Mouse (Mus musculus) megakaryocyte-erythroid progenitor cell, adult 5-6 weeks (primary cell): Measurements from ENCODE around the gene 2310003L06Rik. TPM values are rescaled to one million over a fixed set of nuclear protein-coding genes. Genes with fewer than 3 reads are reported as not detected.

Experiments
- ATAC-seq: replicated peaks from 2 replicates; pipeline ENCODE4 v1.8.0; 2016; ENCODE audit warnings: mild to moderate bottlenecking, inconsistent platforms; ENCODE audit not compliant: severe bottlenecking, poor library complexity, low FRiP score, low TSS enrichment
- total RNA-seq, 2 experiments: library from RNA; stranded (forward) in 1 of 2; stranded (reverse) in 1 of 2; fragments of 200-1000, 215-1000 nt in 1 of 2; fragments of >200 nt in 1 of 2; fragmentation: Nextera tagmentation in 1 of 2; gene quantifications; 2 replicates each; pipeline ENCODE4 v1.2.3; 2014 to 2017

2310003L06Rik gene
- not detected in 2 replicates for total RNA-seq (2014; fragmentation: Nextera tagmentation)
- total RNA-seq (2017) = not detected in 2 replicates

- ATAC-seq = no peak
Observed at GRCm38 (mm10) chr5:87969201-87969600, at the start of gene 2310003L06Rik, which contains the start of gene Gm28434. TSS of gene 2310003L06Rik (plus strand) at chr5:87969459. TSS of gene Gm28434 (plus strand) at chr5:87969517.

GRCm38 (mm10) chr5:87925372-87925771 is 43.9 kb upstream of the 2310003L06Rik start, which contains the start of gene Csn3:
TSS of gene Csn3 (plus strand) at chr5:87925579.
- ATAC-seq = no peak

DNA sequence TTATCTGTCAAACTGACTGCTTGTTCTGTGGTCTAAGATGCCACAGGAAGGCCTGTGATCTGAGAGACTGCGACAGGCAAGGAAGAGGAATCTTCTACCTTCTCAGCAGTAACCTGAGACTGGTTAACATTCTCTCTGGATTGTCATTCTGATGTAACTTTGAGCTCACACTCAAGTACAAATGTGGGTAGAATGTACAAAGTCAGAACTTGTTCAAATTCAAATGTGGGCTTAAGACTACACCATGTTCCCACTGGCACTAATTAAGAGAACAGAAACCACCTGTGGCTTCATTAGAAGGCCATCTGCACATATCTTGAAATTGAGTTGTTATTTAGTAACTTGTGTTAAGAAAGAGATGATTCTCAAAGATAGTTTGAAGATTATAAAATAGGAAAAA is 37.7 kb upstream of the 2310003L06Rik start:
- no peak for ATAC-seq

- no peak for ATAC-seq
Observed at GRCm38 (mm10) chr5:87940752-87941151, 28.5 kb upstream of the 2310003L06Rik start.

DNA sequence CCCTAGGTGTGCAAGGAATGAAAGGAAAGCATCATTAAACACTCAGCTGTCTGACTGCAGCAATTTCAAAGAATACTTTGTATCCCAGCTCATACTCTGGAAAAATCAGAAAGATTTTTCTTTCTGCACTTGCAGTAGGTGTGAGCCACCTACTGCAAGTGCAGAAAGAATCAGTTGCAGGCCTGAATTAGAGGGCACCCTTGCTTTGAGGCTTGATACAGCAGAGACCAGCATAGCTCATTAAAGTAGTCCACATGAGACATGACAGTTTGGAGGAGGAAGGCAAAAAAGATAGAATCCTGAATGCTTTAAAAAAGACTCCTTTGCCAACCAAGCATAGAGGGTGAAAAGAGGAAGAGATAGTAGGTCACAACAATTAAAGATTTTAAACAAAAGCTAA is 26.7 kb upstream of the 2310003L06Rik start:
- ATAC-seq = no peak

DNA sequence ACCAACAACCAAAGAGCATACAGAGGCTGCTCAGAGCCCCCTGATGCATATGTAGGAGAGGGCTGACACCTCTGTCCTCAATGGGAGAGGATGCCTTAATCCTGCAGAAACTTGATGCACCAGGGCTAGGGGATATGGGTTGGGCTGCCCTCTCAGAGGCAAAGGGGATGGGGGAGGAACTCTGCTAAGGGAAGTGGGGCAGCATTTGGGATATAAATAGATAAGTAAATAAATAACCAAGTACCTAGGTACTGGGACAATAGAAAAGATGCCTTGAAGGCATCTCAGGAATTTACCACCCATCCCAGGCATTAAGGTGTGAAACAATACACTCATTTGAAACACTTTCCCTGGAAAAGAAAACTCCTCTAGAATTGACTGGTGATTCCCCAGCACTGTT is 17.4 kb upstream of the 2310003L06Rik start:
- no peak for ATAC-seq

DNA sequence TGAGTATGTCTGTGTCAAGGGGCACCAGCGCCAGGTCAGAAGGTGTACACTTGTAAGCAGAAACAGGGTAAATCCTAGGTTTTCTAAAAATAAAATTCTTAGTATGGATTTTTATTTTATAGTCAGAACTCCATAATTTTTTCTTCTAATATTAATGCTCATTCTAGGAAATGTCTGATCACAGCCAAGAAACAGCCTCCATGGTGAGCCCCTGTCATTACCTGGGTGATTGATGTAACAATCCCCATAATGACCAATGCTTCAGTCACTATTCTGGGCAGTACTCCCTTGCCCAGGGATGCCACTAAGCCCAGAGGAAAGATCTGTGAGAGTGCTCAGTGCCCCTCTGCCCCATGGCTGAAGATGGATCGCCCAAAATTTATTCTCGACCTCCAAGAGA is 9.9 kb downstream of the 2310003L06Rik start, which contains the start of gene Cabs1:
Gene Cabs1, plus strand, starts transcription at position 301 of the 400 bp plus-strand sequence.
- ATAC-seq = no peak

- no peak for ATAC-seq
Observed at GRCm38 (mm10) chr5:87982468-87983214, 13.4 kb downstream of the 2310003L06Rik start.

DNA sequence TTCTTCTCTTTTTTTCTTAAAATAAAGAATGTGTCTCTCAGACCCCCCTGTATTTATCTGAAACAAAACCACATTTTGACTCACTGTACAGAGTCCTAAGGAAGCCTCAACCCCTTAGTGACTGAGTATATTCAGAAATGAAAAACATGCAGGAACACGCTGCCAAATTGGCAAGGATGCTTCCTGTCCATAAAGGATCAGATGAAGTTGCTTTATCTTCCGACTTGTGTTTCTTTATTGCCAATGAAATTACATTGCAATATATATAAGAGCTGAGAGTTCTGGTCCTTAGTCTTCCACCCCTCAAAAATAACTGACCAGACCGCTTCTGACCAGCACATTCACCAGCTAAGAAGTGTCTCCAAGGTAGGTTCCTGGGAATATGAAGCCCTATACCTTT is 33.0 kb downstream of the 2310003L06Rik start, which contains the start of gene Smr3a:
Gene Smr3a, plus strand, starts transcription at position 301 of the 400 bp plus-strand sequence.
- ATAC-seq = no peak

DNA sequence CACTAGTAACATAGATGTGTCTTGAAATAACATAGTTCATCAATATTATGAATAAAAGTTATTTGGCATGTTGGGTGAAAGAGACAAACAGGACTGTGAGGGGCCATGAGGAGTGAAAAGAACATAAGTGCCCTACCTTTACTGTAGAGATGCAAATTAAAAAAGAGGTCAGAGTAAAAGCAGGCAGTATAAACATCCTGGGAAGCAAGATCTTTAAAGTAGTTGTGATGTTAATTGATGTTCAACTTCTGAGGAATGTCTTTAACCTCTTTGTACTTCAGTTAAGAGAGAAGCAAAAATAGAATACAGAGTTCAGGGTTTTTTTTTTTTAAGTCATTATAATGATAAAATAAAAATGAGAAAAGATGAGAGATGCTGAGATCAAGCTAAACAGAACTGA is 36.0 kb downstream of the 2310003L06Rik start:
- no peak for ATAC-seq

Other genes starting within 250 kb of the 2310003L06Rik start
- not detected in 2 replicates for gene Csn1s2a, start 194.9 kb upstream of the 2310003L06Rik start, total RNA-seq (2014; fragmentation: Nextera tagmentation)
- not detected in 2 replicates for gene Csn1s2a, start 194.9 kb upstream of the 2310003L06Rik start, total RNA-seq (2017)
- gene Csn1s2b, start 161.4 kb upstream of the 2310003L06Rik start, total RNA-seq (2014; fragmentation: Nextera tagmentation) = not detected in 2 replicates
- gene Csn1s2b, start 161.4 kb upstream of the 2310003L06Rik start, total RNA-seq (2017) = not detected in 2 replicates
- not detected in 2 replicates for gene Prr27, start 143.8 kb upstream of the 2310003L06Rik start, total RNA-seq (2014; fragmentation: Nextera tagmentation)
- gene Prr27, start 143.8 kb upstream of the 2310003L06Rik start, total RNA-seq (2017) = not detected in 2 replicates
- gene Odam, start 84.4 kb upstream of the 2310003L06Rik start, total RNA-seq (2014; fragmentation: Nextera tagmentation) = not detected in 2 replicates
- not detected in 2 replicates for gene Odam, start 84.4 kb upstream of the 2310003L06Rik start, total RNA-seq (2017)
- not detected in 2 replicates for gene Csn3, start 43.9 kb upstream of the 2310003L06Rik start, total RNA-seq (2014; fragmentation: Nextera tagmentation)
- not detected in 2 replicates for gene Csn3, start 43.9 kb upstream of the 2310003L06Rik start, total RNA-seq (2017)
- not detected in 2 replicates for gene Gm28434, start 58 bp downstream of the 2310003L06Rik start, total RNA-seq (2014; fragmentation: Nextera tagmentation)
- not detected in 2 replicates for gene Gm28434, start 58 bp downstream of the 2310003L06Rik start, total RNA-seq (2017)
- not detected in 2 replicates for gene Cabs1, start 10.0 kb downstream of the 2310003L06Rik start, total RNA-seq (2014; fragmentation: Nextera tagmentation)
- gene Cabs1, start 10.0 kb downstream of the 2310003L06Rik start, total RNA-seq (2017) = not detected in 2 replicates
- not detected in 2 replicates for gene Smr3a, start 33.1 kb downstream of the 2310003L06Rik start, total RNA-seq (2014; fragmentation: Nextera tagmentation)
- not detected in 2 replicates for gene Smr3a, start 33.1 kb downstream of the 2310003L06Rik start, total RNA-seq (2017)
- not detected in 2 replicates for gene Smr2, start 117.1 kb downstream of the 2310003L06Rik start, total RNA-seq (2014; fragmentation: Nextera tagmentation)
- gene Smr2, start 117.1 kb downstream of the 2310003L06Rik start, total RNA-seq (2017) = not detected in 2 replicates
- gene Gm11116, start 142.1 kb downstream of the 2310003L06Rik start, total RNA-seq (2014; fragmentation: Nextera tagmentation) = not detected in 2 replicates
- not detected in 2 replicates for gene Gm11116, start 142.1 kb downstream of the 2310003L06Rik start, total RNA-seq (2017)
- gene Gm11115, start 184.6 kb downstream of the 2310003L06Rik start, total RNA-seq (2014; fragmentation: Nextera tagmentation) = not detected in 2 replicates
- not detected in 2 replicates for gene Gm11115, start 184.6 kb downstream of the 2310003L06Rik start, total RNA-seq (2017)